Mouse (Mus musculus) lung, embryonic 14.5 days (tissue): ENCODE measurements around the gene Csrp1. TPM values are rescaled to one million over a fixed set of nuclear protein-coding genes. Genes with fewer than 3 reads are reported as not detected.
A peak's percentile ranks its signal among the peaks of the same experiment; 100 is the strongest.

Source experiments
- ATAC-seq: fragments of 200-750 bp; cut with Nextera tagmentation; 2 replicates; pipeline ENCODE4 v1.8.0; 2017; ENCODE audit warnings: mild to moderate bottlenecking, moderate TSS enrichment, moderate library complexity; ENCODE audit not compliant: insufficient read depth
- DNase-seq: peaks from one replicate; pipeline ENCODE4 v3.0.0-alpha.2; 2015
- H3K27ac ChIP-seq: fragments of 300-500 bp; sonication (generic); 2 replicates; pipeline ENCODE4 v1.5.1; 2014; ENCODE audit warnings: low read depth, mild to moderate bottlenecking, moderate library complexity
- H3K27me3 ChIP-seq: fragments of 300-500 bp; sonication (generic); 2 replicates; pipeline ENCODE4 v1.6.1; 2014; ENCODE audit warnings: low read length, control low read depth; ENCODE audit not compliant: insufficient read depth
- H3K36me3 ChIP-seq: fragments of 300-500 bp; sonication (generic); 2 replicates; pipeline ENCODE4 v1.6.1; 2014; ENCODE audit warnings: control low read depth; ENCODE audit not compliant: insufficient read depth
- H3K4me1 ChIP-seq: fragments of 300-500 bp; sonication (generic); 2 replicates; pipeline ENCODE4 v1.6.1; 2014; ENCODE audit warnings: antibody characterized with exemption, control low read depth; ENCODE audit not compliant: insufficient read depth
- H3K4me2 ChIP-seq: fragments of 300-500 bp; sonication (generic); 2 replicates; pipeline ENCODE4 v1.6.1; 2014; ENCODE audit warnings: mild to moderate bottlenecking
- H3K4me3 ChIP-seq: fragments of 300-500 bp; sonication (generic); 2 replicates; pipeline ENCODE4 v1.5.1; 2014; ENCODE audit warnings: low read depth, low read length
- H3K9ac ChIP-seq: fragments of 300-500 bp; sonication (generic); 2 replicates; pipeline ENCODE4 v1.6.1; 2014
- H3K9me3 ChIP-seq: fragments of 300-500 bp; sonication (generic); 2 replicates; pipeline ENCODE4 v1.6.1; 2016; ENCODE audit warnings: low read depth, low read length, control low read depth
- CTCF ChIP-seq: IDR thresholded peaks from 2 replicates; pipeline ENCODE4 v1.5.1; 2016; ENCODE audit warnings: antibody characterized with exemption, low read depth
- WGBS: fragments of 180-500 bp; shearing (Covaris S2); extraction: QIAGEN DNeasy Blood & Tissue Kit; methylation state at CpG from one replicate; pipeline ENCODE4 v1.1.7; 2014; 5-methylcytosine and 5-hydroxymethylcytosine counted together
- polyA plus RNA-seq: library from polyadenylated mRNA; unstranded; fragments of >200 nt; fragmentation: Nextera tagmentation; extraction: Ambion mirVana; gene quantifications from 2 replicates; pipeline ENCODE4 v1.2.1, GENCODE M21; 2014

Csrp1 gene
- polyA plus RNA-seq, 1 experiment from 2014 or later, result 297 TPM

DNA sequence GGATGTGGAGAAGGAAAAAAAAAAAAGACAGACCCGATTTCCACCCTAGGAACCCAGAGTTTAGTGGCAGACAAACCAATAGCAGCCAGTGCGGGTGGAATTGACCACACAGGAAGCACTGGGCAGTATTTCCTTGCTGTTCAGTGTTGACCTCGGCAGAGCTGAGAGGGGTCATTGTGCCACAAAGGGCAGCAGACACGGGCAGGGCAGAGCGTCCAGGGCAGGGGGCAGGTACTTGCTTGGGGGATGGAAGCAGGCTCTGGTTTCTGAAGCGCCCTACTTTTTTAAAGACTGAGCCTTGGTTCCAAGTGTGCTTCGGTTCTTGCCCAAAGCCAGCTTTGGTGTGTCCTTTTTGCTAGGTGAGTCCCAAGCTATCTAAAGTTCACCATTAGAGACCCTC, 50.4 kb downstream of the Csrp1 start:
- Histone ChIP-seq H3K27ac (no peak overlapping the region; the same call in 1 of the 2 replicates), H3K36me3 (peaks cover 22% of the 10 kb centered on the region), H3K9me3 (no peaks in the 10 kb centered on the region), H3K4me2 (no peak overlapping the region), H3K9ac (no peak overlapping the region), H3K4me1 (peaks cover 18% of the 10 kb centered on the region), H3K4me3 (no peak overlapping the region), H3K27me3 (no peaks in the 10 kb centered on the region)
- no peak for TF ChIP-seq CTCF
- WGBS, result 71% methylated on average over 7 of the region's 7 CpGs
- DNase-seq (no peak), ATAC-seq (no peak)

DNA sequence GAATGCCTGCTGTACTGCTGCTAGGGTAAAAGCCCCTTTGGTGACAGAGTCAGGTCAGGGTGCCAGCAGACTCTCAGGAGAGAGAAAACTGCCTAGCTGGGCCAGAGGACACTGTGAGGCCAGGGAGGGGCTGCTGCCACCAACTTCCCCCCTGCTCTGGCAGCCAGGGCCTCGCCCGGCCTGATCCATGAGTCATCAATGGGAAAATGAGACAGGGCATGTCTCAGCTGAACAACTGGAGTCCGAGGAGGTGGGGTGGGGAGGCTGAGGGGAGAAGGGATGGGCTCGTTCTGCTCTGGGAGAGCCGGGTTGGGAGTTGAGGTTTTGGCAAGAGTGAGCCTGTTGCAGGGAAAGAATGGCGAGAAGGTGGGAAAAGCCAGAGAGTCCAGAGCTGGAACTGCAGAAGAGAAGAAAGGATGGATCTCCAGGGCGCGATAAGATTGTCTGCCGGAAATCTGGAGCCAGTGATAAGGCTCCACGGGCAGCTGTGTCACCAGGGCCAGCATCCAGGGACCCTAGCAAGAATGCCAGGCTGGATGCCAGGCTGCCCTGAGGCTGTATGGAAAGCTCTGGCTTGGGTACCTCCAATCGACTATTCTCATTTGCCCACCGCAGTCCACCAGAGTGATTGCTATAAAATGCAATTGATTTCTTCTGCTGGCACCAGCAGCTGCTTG, 51.2 kb downstream of the Csrp1 start:
- Histone ChIP-seq H3K9ac (no peak overlapping the region), H3K27ac (peak overlapping the region; percentile 44; the same call in 1 of the 2 replicates), H3K9me3 (no peaks in the 10 kb centered on the region), H3K4me2 (no peak overlapping the region), H3K27me3 (no peaks in the 10 kb centered on the region), H3K4me3 (no peak overlapping the region), H3K36me3 (peaks cover 22% of the 10 kb centered on the region), H3K4me1 (peaks cover 13% of the 10 kb centered on the region)
- WGBS, result 49% methylated on average over 12 of the region's 12 CpGs
- DNase-seq, result no peak
- TF ChIP-seq CTCF, result no peak
- ATAC-seq, result no peak; the same call in 1 of the 2 replicates

DNA sequence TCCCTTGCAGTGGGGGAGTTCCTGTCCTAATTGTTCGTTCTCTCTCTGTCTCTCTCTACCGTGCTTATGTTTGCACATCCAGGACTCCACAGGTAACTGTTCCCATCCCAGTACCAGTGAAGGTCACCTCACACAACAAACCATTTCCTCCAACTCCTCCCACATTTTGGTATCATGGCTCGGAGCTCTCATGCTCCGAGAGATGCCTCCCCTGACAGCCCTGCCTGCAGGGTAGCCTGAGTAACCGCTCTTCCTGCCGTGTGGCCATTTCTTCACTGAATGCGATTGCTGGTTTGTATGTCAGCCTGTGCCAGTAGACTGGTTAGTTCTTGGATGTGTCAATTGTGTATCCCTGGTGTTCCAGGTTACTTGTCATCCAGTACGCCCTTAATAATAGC, 51.7 kb downstream of the Csrp1 start:
- Histone ChIP-seq H3K27ac (no peak overlapping the region), H3K9me3 (no peaks in the 10 kb centered on the region), H3K27me3 (no peaks in the 10 kb centered on the region), H3K36me3 (peaks cover 22% of the 10 kb centered on the region), H3K4me1 (peaks cover 15% of the 10 kb centered on the region), H3K4me3 (no peak overlapping the region), H3K9ac (no peak overlapping the region), H3K4me2 (no peak overlapping the region)
- no peak for TF ChIP-seq CTCF
- WGBS, result 59% methylated on average over 8 of the region's 8 CpGs
- DNase-seq (no peak), ATAC-seq (no peak)

DNA sequence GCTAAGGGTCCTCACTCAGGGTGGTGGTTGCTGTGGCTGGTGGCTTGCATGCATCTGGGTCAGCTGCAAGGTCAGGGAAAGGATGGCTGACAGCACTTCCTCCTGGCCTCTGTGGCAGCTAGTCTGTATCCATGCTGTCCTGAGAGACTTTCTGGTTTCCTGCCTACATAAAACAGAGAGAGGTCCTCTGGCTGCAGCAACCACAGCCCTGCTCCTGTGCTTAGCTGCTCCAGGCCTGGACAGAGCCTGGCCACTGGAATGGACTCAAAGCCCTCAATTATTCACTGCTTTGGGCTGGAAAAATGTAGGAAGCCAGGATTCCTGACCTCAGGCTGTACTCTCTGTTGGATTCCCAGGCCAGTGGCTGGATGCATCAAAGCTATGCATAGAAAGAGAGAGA, 56.7 kb downstream of the Csrp1 start:
- Histone ChIP-seq H3K36me3 (no peaks in the 10 kb centered on the region), H3K27ac (peak overlapping the region; percentile 24; the same call in 1 of the 2 replicates), H3K27me3 (no peaks in the 10 kb centered on the region), H3K9me3 (no peaks in the 10 kb centered on the region), H3K4me3 (no peak overlapping the region), H3K4me2 (no peak overlapping the region), H3K4me1 (peaks cover 12% of the 10 kb centered on the region; the same call in 1 of the 2 replicates), H3K9ac (no peak overlapping the region)
- no peak for TF ChIP-seq CTCF
- ATAC-seq (no peak), DNase-seq (no peak)

DNA sequence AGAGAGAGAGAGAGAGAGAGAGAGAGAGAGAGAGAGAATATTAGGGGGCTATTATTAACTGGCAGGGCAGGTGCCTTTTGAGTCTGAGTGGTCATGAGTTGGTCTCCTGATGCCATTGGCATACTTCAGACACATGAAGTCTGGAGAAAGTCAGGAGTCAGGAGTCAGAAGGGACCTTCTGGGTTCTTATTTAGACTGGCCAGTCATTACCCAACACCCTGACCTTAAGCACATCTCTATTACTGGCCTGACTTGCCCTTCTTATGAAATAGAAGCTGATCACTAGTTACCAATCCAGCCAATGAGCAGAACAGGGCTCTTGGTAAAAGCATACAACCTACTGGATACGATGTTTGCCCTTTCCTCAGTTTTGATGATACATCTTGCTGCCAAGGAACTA, 57.2 kb downstream of the Csrp1 start:
- Histone ChIP-seq H3K36me3 (no peaks in the 10 kb centered on the region), H3K4me2 (no peak overlapping the region), H3K27me3 (no peaks in the 10 kb centered on the region), H3K27ac (0 out of 2 replicates have a peak overlapping the region, but pooled peaks have one; percentile 24), H3K9me3 (no peaks in the 10 kb centered on the region), H3K4me3 (no peak overlapping the region), H3K4me1 (peaks cover 12% of the 10 kb centered on the region; the same call in 1 of the 2 replicates), H3K9ac (no peak overlapping the region)
- WGBS, result 77% methylated on average over 1 of the region's 1 CpGs
- no peak for ATAC-seq
- no peak for DNase-seq
- TF ChIP-seq CTCF, result no peak

DNA sequence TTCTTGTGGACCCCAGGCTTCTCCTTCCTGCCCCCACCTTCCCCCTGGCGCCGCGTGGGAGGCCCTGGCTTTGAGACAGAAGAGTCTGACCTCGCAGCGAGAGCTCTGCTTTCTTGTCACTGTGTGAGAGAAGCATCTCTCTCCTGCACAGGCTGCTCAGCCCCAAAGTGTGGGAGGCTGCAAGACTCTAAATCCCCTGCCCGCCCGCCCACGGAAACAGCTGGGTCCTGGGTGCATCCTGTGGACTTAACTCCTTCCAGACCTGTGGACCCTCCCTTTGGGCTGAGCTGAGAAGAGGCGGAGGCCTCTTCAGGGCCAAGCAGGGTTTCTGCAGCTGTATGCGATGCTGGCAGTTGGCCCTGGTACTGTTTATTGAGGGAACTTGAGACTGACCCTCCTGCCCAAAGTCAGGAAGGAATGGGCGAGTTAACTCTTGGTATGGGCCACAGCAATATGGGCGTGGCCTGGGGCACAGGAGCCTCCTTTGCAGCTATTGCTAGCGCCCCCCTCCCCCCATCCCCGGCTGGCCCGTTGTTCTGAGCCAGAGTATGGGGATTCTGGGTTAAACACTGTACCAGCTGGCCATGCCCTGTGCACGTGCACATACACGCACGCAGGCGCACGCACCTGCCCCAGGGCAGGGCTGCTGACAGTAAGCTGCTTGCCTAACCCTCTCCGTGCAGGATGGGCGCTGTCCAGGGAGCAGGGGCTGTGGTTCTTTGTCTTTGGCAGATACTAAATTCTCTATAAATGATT, 59.1 kb downstream of the Csrp1 start, which contains the start of gene Tnni1:
TSS of gene Tnni1 (plus strand) at position 655 of the 756 bp plus-strand sequence.
- peaks cover 12% of the 10 kb centered on the region; the same call in 1 of the 2 replicates for H3K4me1 ChIP-seq
- H3K9ac ChIP-seq, result no peak within 1 kb of the TSS
- WGBS, result 12% methylated on average over 22 of the region's 22 CpGs
- DNase-seq (peak; percentile 73), ATAC-seq (peak; percentile 77)
- peak within 1 kb of the TSS; percentile 61 for H3K27ac ChIP-seq
- H3K9me3 ChIP-seq, result no peaks in the 10 kb centered on the region
- TF ChIP-seq CTCF, result no peak
- no peaks in the 10 kb centered on the region for H3K36me3 ChIP-seq
- H3K4me2 ChIP-seq, result peak within 1 kb of the TSS; percentile 31
- no peaks in the 10 kb centered on the region for H3K27me3 ChIP-seq
- no peak within 1 kb of the TSS for H3K4me3 ChIP-seq

DNA sequence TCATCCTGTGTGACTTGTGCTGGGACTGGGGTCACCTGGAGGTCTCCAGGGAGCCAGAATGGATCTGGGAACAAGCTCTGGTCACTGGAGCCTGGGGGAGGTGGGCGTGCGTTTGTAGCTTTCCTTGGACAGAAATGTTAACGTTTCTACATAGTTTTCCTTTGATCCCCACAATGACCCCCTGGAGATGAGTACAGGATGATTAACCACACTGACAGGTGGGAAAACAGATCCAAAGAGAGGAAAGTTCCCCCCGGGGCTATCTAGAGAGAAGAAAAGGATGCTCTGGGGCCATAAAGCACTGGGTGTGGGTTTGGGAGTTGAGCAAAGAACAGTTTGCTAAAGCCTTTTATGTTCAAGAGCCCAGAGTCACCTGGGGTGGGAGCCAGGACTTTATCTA, 60.8 kb downstream of the Csrp1 start:
- Histone ChIP-seq H3K9ac (no peak overlapping the region), H3K27me3 (no peaks in the 10 kb centered on the region), H3K9me3 (no peaks in the 10 kb centered on the region), H3K4me1 (peaks cover 12% of the 10 kb centered on the region; the same call in 1 of the 2 replicates), H3K4me3 (no peak overlapping the region), H3K36me3 (no peaks in the 10 kb centered on the region), H3K4me2 (no peak overlapping the region), H3K27ac (peak overlapping the region; percentile 61; the same call in 1 of the 2 replicates)
- 40% methylated on average over 4 of the region's 4 CpGs for WGBS
- TF ChIP-seq CTCF, result no peak
- DNase-seq (no peak), ATAC-seq (no peak)
